In genomic region chrX:134913234-134913936, GRCm38 (mm10) we compare ENCODE assay signal across 9 mouse cellular contexts. TPM values are rescaled to one million over a fixed set of nuclear protein-coding genes. Genes with fewer than 3 reads are reported as not detected.
DNase-seq lines count a peak whose midpoint lies in the region; ATAC-seq and TF ChIP-seq lines count a peak whose summit lies in the region.
"Had no signal": no experiment of that assay in that cellular context is flagged by ENCODE, and none has a peak within 500 bp of the region (broad histone marks: within the 10 kb centered on the region; RNA-seq: fewer than 3 reads in every experiment).

No protein-coding gene starts in this region.

- TF ChIP-seq EP300 in heart, adult 2 months (IDR thresholded peaks at IDR 0.05; ENCODE audit: insufficient read depth, low read depth, low read length), result no peak

- H3K79me2 ChIP-seq in heart, adult 2 months (replicated peaks; ENCODE audit: control insufficient read depth, insufficient read depth, low read length), result no peaks in the 10 kb centered on the region

- no peak for TF ChIP-seq POLR2A in heart, adult 2 months (IDR thresholded peaks at IDR 0.05; ENCODE audit: insufficient read depth, low read depth, low read length)

- in situ Hi-C loops in Patski (cut with MboI; ENCODE audit: low pct_unique_long_range_greater_than_20kb), result loop anchor here (5.0 kb wide), 2 partner anchors 186 to 266 kb away; no protein-coding TSS in a partner anchor

- H3K36me3 ChIP-seq in heart, adult 2 months (ENCODE audit: control insufficient read depth, insufficient read depth, low read length), result no peaks in the 10 kb centered on the region
- H3K36me3 ChIP-seq in heart, embryonic 10.5 days, result no peaks in the 10 kb centered on the region
- no peaks in the 10 kb centered on the region for H3K36me3 ChIP-seq in kidney, embryonic 15.5 days
- no peaks in the 10 kb centered on the region for H3K36me3 ChIP-seq in midbrain, embryonic 10.5 days

- ATAC-seq in Patski, result no peak
- no peak for ATAC-seq in kidney, embryonic 15.5 days (replicated peaks; ENCODE audit: low FRiP score)

- peak overlapping the region; percentile 4 for H3K27ac ChIP-seq in heart, adult 2 months
- no peak overlapping the region for H3K27ac ChIP-seq in heart, embryonic 10.5 days
- no peak overlapping the region for H3K27ac ChIP-seq in gastrocnemius, adult 2 months
- 0 out of 2 replicates have a peak overlapping the region, but pooled peaks have one; percentile 14 for H3K27ac ChIP-seq in kidney, embryonic 15.5 days
- no peak overlapping the region for H3K27ac ChIP-seq in midbrain, embryonic 10.5 days (replicated peaks)

- H3K4me2 ChIP-seq in kidney, embryonic 15.5 days, result no peak overlapping the region

- H3K4me1 ChIP-seq in heart, adult 2 months (ENCODE audit: control insufficient read depth, insufficient read depth, low read length), result no peaks in the 10 kb centered on the region
- no peaks in the 10 kb centered on the region for H3K4me1 ChIP-seq in heart, embryonic 10.5 days
- no peaks in the 10 kb centered on the region for H3K4me1 ChIP-seq in kidney, embryonic 15.5 days
- no peaks in the 10 kb centered on the region for H3K4me1 ChIP-seq in midbrain, embryonic 10.5 days

- CTCF ChIA-PET in Patski (lab: Charles Lee), result interaction anchor here (1.0 to 2.0 kb wide), 5 partner anchors 12 to 185 kb away, joined by 3 to 6 read pairs (median 5); no protein-coding TSS in a partner anchor

- no peaks in the 10 kb centered on the region for H3K9me3 ChIP-seq in heart, embryonic 10.5 days
- H3K9me3 ChIP-seq in kidney, embryonic 15.5 days (replicated peaks), result no peaks in the 10 kb centered on the region
- no peaks in the 10 kb centered on the region for H3K9me3 ChIP-seq in midbrain, embryonic 10.5 days (replicated peaks)

- intact Hi-C loops in heart, adult 2 months (cut with DNase I), result loop anchor here (1.0 to 2.0 kb wide), 3 partner anchors 167 to 265 kb away; no protein-coding TSS in a partner anchor
- intact Hi-C loops in gastrocnemius, adult 2 months (cut with DNase I), result loop anchor here (5.0 to 10.0 kb wide), 4 partner anchors 166 to 309 kb away; partner anchors contain the start of genes Gla and Hnrnph2

- H3K4me3 ChIP-seq in heart, adult 2 months, result no peak overlapping the region
- H3K4me3 ChIP-seq in heart, embryonic 10.5 days, result no peak overlapping the region
- H3K4me3 ChIP-seq in gastrocnemius, adult 2 months, result peak overlapping the region; percentile 27
- no peak overlapping the region for H3K4me3 ChIP-seq in kidney, embryonic 15.5 days (replicated peaks)
- no peak overlapping the region for H3K4me3 ChIP-seq in midbrain, embryonic 10.5 days

- no peak overlapping the region for H3K9ac ChIP-seq in heart, adult 2 months (ENCODE audit: low read depth, low read length)
- H3K9ac ChIP-seq in kidney, embryonic 15.5 days, result no peak overlapping the region

- TF ChIP-seq CTCF in heart, adult 2 months (IDR thresholded peaks at IDR 0.05), result peak; percentile 96; the same call in 1 of the 2 replicates
- TF ChIP-seq CTCF in Patski (IDR thresholded peaks at IDR 0.05), result peak; percentile 61
- TF ChIP-seq CTCF in gastrocnemius, adult 2 months (IDR thresholded peaks at IDR 0.05), result peak; percentile 95

- POLR2A ChIA-PET in Patski (lab: Charles Lee), result no interaction called here

- WGBS in heart, adult 2 months, result 13% methylated on average over 4 of the region's 4 CpGs
- 15% methylated on average over 4 of the region's 4 CpGs for WGBS in heart, embryonic 10.5 days
- 21% methylated on average over 4 of the region's 4 CpGs for WGBS in kidney, embryonic 15.5 days
- WGBS in midbrain, embryonic 10.5 days, result 40% methylated on average over 4 of the region's 4 CpGs

- no peaks in the 10 kb centered on the region for H3K27me3 ChIP-seq in heart, adult 2 months (ENCODE audit: control insufficient read depth, insufficient read depth, low read length)
- H3K27me3 ChIP-seq in heart, embryonic 10.5 days (ENCODE audit: insufficient read depth, poor library complexity, severe bottlenecking), result no peaks in the 10 kb centered on the region
- peaks cover 62% of the 10 kb centered on the region for H3K27me3 ChIP-seq in Patski
- H3K27me3 ChIP-seq in kidney, embryonic 15.5 days, result peaks cover 18% of the 10 kb centered on the region
- peaks cover 19% of the 10 kb centered on the region; the same call in 1 of the 2 replicates for H3K27me3 ChIP-seq in midbrain, embryonic 10.5 days (ENCODE audit: low read depth, poor library complexity, severe bottlenecking)

- DNase-seq in heart, adult 2 months, result peak; percentile 2 to 20
- DNase-seq in heart, embryonic 10.5 days (ENCODE audit: low spot score), result no peak
- DNase-seq in 416B (ENCODE audit: low read depth) (peak; percentile 58), Patski (ENCODE audit: low read depth, low spot score) (no peak)
- DNase-seq in gastrocnemius, adult 2 months, result peak; percentile 14
- peak; percentile 22 for DNase-seq in mesoderm, embryonic 11.5 days (ENCODE audit: low read depth, low spot score)
- no peak for DNase-seq in midbrain, embryonic 10.5 days (ENCODE audit: low spot score)

RNA-seq across cellular contexts. Expression of gene Nxf2, which starts 51.2 kb away (rescaled TPM):
- total RNA-seq in heart, adult 2 months (2021), result not detected
- 0.06 TPM in 1 of 2 replicates, not detected in the other for polyA plus RNA-seq in heart, adult 2 months (2012; rRNA removed)
- 0.44 and 0.59 TPM in 2 replicates for polyA plus RNA-seq in heart, embryonic 10.5 days (2016; fragmentation: Nextera tagmentation; extraction: Ambion mirVana)
- not detected for polyA plus RNA-seq in Patski (2021)
- total RNA-seq in gastrocnemius, adult 2 months (2021), result not detected
- polyA plus RNA-seq in kidney, embryonic 15.5 days (2015; fragmentation: Nextera tagmentation; extraction: Ambion mirVana), result 0.31 and 0.65 TPM in 2 replicates
- polyA plus RNA-seq in midbrain, embryonic 10.5 days (2016; fragmentation: Nextera tagmentation; extraction: Ambion mirVana), result 0.46 and 0.57 TPM in 2 replicates
- polyA plus RNA-seq: small intestine, adult 2 months had no signal

Comparison
In these comparisons a context has a peak if more than half of its experiments do, and no peak if none do; other contexts are left out.
1. DNase-seq: peak in heart, adult 2 months (2 of 2), 416B (single experiment), gastrocnemius, adult 2 months (single experiment) and mesoderm, embryonic 11.5 days (single experiment); none in heart, embryonic 10.5 days (single experiment), Patski (single experiment) and midbrain, embryonic 10.5 days (single experiment).
2. H3K27ac ChIP-seq: peak in heart, adult 2 months (single experiment) and kidney, embryonic 15.5 days (single experiment); none in heart, embryonic 10.5 days (single experiment), gastrocnemius, adult 2 months (single experiment) and midbrain, embryonic 10.5 days (single experiment).
3. Peak in every context shown above with its lines, with median percentiles within 50 percentile points of each other: CTCF ChIP-seq.